Mouse (Mus musculus): ENCODE measurements at regions not wholly inside any gene's neighbourhood (a gene's known extent, or its start where the extent isn't known, plus 50 kb on each side); places are given as distances from the start of the nearest gene placed in this dataset.

GRCm38 (mm10) chr8:26880177-26880576 is 96.9 kb upstream of the Zfp703 start:
- TF ChIP-seq EP300 (IDR thresholded peaks at IDR 0.05; ENCODE audit: low read depth) (no peak), CTCF (IDR thresholded peaks at IDR 0.05; ENCODE audit: low read depth) (no peak)
